Mouse (Mus musculus): Measurements from ENCODE around the gene Dnah5.

GRCm38 (mm10) chr15:28216358-28216757 is 12.8 kb downstream of the Dnah5 start:
- no peak for TF ChIP-seq CTCF (IDR thresholded peaks at IDR 0.05; ENCODE audit: low read depth, low read length)
- TF ChIP-seq GATA1 (IDR thresholded peaks at IDR 0.05; ENCODE audit: borderline replicate concordance, low read length) = no peak
- TF ChIP-seq POLR2AphosphoS5 (IDR thresholded peaks at IDR 0.05; ENCODE audit: insufficient replicate concordance, low read depth, low read length) = no peak
- TF ChIP-seq GATA2 (IDR thresholded peaks at IDR 0.05; ENCODE audit: borderline replicate concordance, low read depth, low read length) = no peak
